Mouse (Mus musculus) brain, embryonic 14.5 days (tissue): ENCODE results near the gene Acacb. TPM values are rescaled to one million over a fixed set of nuclear protein-coding genes. Genes with fewer than 3 reads are reported as not detected.

Experiments used
- DNase-seq: peaks from one replicate; pipeline ENCODE4 v3.0.0-alpha.2; 2011; ENCODE audit warnings: low read depth
- CTCF ChIP-seq: fragments of 200-500 bp; IDR thresholded peaks from 2 replicates; pipeline ENCODE4 v1.5.1; 2012; ENCODE audit warnings: inconsistent platforms, mild to moderate bottlenecking, moderate library complexity, borderline replicate concordance; ENCODE audit not compliant: insufficient read depth, insufficient read length; ENCODE audit errors: extremely low read depth
- POLR2A ChIP-seq: fragments of 200-500 bp; IDR thresholded peaks from 2 replicates; pipeline ENCODE4 v1.6.1; 2012; ENCODE audit warnings: mild to moderate bottlenecking, inconsistent platforms, borderline replicate concordance; ENCODE audit not compliant: poor library complexity, insufficient read depth, insufficient read length, severe bottlenecking; ENCODE audit errors: extremely low read depth
- polyA plus RNA-seq: library from polyadenylated mRNA; depleted of rRNA; stranded (reverse); fragments of >200 nt; gene quantifications from 2 replicates; pipeline ENCODE4 v1.2.3, GENCODE M21; 2012; rRNA removed

Acacb gene
- polyA plus RNA-seq, result 2.4 and 5.3 TPM in 2 replicates

DNA sequence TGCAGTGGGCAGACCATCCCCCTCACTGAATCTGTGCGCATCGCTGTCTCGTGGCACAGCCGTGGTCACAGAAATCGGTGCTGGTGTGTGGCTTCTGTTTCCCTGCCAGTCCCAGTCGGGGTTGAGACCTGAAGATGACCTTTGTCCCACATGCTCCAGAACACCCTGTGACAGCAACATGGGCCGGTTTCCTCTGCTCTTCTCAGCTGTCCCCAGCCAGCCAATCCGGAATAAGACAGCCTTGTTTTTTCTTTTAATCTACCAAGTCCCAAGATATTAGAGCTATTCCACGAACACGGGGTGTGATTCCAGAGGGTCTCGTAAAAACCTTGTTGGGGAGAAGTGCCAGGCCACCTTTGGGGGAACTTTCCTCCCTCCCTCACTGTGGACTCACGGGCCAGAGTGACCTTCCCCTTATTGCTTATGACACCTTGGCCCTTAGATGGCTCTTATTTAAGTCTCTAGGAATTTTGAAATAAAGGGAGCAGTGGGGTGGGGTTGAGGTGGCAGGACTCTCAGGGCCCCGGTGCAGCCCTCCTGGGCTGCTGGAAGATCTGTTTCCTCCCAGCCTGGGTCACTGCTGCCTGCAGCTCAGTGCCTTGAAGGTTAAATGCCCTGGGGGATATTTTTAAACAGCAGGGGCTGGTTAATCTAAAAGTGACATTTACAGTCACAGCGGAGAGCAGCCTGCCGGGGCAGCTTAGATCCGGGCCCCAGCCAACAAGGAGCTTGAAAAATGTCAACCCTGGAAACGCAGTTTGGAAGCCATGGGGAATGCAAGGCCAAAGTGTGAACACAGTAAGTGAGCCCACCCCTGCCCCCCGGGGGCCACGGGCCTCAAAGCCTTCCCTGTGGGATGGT is at the start of gene Acacb:
Gene Acacb (plus strand): TSS at position 508 of the 861 bp plus-strand sequence.
- TF ChIP-seq POLR2A (no peak), CTCF (no peak)

GRCm38 (mm10) chr5:114099709-114100389 is 46.5 kb upstream of the Acacb start:
- no peak for TF ChIP-seq CTCF
- peak; percentile 32; the same call in 1 of the 2 replicates for TF ChIP-seq POLR2A
- DNase-seq, result peak; percentile 97

More for the DNA sequence above, at the start of gene Acacb:
- DNase-seq, result no peak

GRCm38 (mm10) chr5:114100390-114101099 is 45.8 kb upstream of the Acacb start:
- TF ChIP-seq POLR2A, result no peak
- no peak for TF ChIP-seq CTCF
- DNase-seq, result no peak

- no peak for DNase-seq
- TF ChIP-seq POLR2A, result no peak
- TF ChIP-seq CTCF, result no peak
Measured at GRCm38 (mm10) chr5:114101873-114102272, 44.5 kb upstream of the Acacb start.

GRCm38 (mm10) chr5:114102807-114103206 is 43.5 kb upstream of the Acacb start:
- TF ChIP-seq CTCF (no peak), POLR2A (no peak)
- DNase-seq, result no peak

- no peak for TF ChIP-seq POLR2A
- TF ChIP-seq CTCF, result no peak
- no peak for DNase-seq
Measured at GRCm38 (mm10) chr5:114106391-114106935, 39.9 kb upstream of the Acacb start.

GRCm38 (mm10) chr5:114113334-114113733 is 33.0 kb upstream of the Acacb start:
- DNase-seq, result no peak
- TF ChIP-seq POLR2A (no peak), CTCF (peak; percentile 26; the same call in 1 of the 2 replicates)

DNA sequence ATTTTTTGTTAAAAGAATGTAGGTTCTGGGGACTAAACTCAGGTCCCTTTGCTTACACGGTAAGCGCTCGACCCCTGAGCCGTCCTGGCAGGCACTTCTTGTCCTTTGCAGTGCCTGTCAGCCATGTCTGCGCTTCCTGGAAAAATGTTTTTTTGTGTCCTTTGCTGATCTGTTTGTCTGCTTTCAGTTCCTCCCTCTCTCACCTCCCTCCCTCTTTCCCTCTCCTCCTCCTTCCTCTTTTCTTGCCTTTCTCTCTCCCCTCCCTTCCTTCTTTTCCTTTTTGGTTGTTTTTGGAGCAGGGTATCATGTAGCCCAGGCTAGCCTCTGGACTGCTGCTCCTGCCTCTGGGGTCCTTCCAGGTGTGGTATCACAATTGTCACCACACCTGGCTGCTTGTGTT is 31.3 kb upstream of the Acacb start:
- TF ChIP-seq POLR2A (no peak), CTCF (no peak)
- DNase-seq, result no peak

DNA sequence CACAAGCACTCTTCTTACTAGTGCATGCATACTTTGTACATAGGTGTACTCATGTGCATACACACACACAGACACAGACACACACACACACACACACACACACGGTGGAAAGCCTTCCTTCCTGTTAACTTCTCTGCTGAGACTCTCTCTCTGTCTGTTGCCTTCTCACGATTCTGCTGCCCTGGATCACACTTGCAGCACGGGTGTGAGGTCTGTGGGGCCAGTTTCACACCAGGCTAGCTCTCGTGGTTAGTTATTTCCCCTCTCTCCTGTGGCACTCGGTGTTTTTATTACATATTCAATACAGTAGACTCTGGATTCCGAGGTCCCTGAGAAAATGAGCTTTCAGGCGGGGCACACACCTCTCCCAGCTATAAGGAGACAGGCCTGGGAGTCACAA is 29.7 kb upstream of the Acacb start:
- TF ChIP-seq POLR2A (no peak), CTCF (no peak)
- no peak for DNase-seq

DNA sequence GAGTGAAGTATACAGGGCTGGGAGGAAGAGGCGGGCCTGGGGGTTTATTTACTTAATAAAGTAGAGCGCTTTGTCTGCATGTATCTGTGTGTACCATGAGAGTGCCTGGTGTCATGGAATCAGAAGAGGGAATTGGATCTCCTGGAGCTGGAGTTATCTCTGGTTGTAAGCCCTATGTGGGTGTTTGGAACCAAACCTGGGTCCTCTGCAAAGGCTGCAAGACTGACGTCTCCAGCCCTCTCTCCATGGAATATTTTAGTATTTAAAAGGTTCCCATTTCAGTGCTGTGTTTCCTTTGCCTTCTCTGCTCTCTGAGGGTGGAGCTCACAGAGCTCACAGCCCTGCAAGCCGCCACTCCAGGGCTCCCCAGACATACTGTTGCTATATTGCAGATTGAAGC is 26.5 kb upstream of the Acacb start:
- no peak for DNase-seq
- TF ChIP-seq POLR2A, result no peak
- TF ChIP-seq CTCF, result no peak

- TF ChIP-seq CTCF, result no peak
- TF ChIP-seq POLR2A, result no peak
- no peak for DNase-seq
Measured at GRCm38 (mm10) chr5:114126008-114126407, 20.3 kb upstream of the Acacb start.
